Comparison of ENCODE assay signal across 23 mouse cellular contexts in the genomic region with DNA sequence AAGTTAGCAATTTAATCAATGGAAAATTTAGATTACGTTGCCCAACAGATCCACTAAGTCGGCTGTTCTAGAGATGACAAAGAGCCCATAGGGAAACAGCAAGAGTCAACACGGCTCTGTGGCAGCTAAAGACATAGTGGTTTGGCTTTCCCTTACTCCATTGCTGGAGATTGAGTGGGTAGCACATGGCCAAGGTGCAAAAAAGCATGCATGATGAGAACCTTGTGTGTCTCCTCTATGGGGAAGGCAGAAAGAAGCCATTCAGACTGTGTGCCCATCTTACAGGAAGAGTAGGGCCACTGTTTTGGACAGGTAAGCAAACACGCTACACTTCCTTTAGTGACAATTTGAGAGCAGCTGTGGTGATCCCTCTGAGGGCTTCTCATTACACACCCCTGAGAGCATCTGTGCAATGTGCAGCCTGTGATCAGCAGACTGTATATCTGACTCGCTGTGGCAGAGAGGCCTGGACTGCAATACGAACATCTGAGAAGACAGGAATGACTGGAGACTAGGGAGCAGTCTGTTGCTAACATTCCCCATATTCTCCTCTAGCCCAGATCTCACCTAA. TPM values are rescaled to one million over a fixed set of nuclear protein-coding genes. Genes with fewer than 3 reads are reported as not detected.
DNase-seq lines count a peak whose midpoint lies in the region.
"Had no signal": no experiment of that assay in that cellular context is flagged by ENCODE, and none has a peak within 500 bp of the region (broad histone marks: within the 10 kb centered on the region; RNA-seq: fewer than 3 reads in every experiment).

No protein-coding gene starts in this region.

- DNase-seq in thymus, postnatal 0 days (ENCODE audit: low spot score): peak; percentile 47
- no peak for DNase-seq in thymus, postnatal 10 days (ENCODE audit: low spot score in 2 of 2)
- peak; percentile 39 for DNase-seq in CD4-positive helper T cell, adult 2 months (ENCODE audit: low read depth, low spot score)
- DNase-seq in induced T-regulatory cell, adult 2 months (ENCODE audit: low read depth): peak; percentile 67
- no peak for DNase-seq in right cerebral cortex, postnatal 4 days
- DNase-seq in layer of hippocampus, postnatal 10 days (ENCODE audit: low spot score in 2 of 2): no peak
- DNase-seq: adrenal gland, adult 8-10 months; adrenal gland, postnatal 14 days; cerebellum, adult 11 months; cerebellum, adult 18-20 months; cerebellum, adult 8-10 months; cerebellum, adult 9-11 months; cerebellum, postnatal 14 days; cerebellum, postnatal 36 days; embryo, embryonic 11 days had no signal

RNA-seq across cellular contexts. Expression of a gene that starts 0.6 kb away (rescaled TPM):
- polyA plus RNA-seq in thymus, postnatal 0 days (2015; fragmentation: Nextera tagmentation; extraction: Ambion mirVana): 102 TPM in 2 replicates
- total RNA-seq in layer of hippocampus, postnatal 10 days (2021): 1 to 10 TPM in 1 of 2 experiments, under 1 TPM in 1; 0.62 to 1.0 TPM
- polyA plus RNA-seq: C2C12; embryonic facial prominence, embryonic 11.5 days; erythroblast, embryonic 14.5 days; forebrain, embryonic 10.5 days; G1E; Patski had no signal

RNA-seq across cellular contexts. Expression of a gene that starts 22.9 kb away (rescaled TPM):
- 5.5 and 6.1 TPM in 2 replicates for polyA plus RNA-seq in thymus, postnatal 0 days (2015; fragmentation: Nextera tagmentation; extraction: Ambion mirVana)
- 1 to 10 TPM; 1.2 to 2.1 TPM for total RNA-seq in layer of hippocampus, postnatal 10 days (2021)
- polyA plus RNA-seq: erythroblast, embryonic 14.5 days; G1E had no signal

RNA-seq across cellular contexts. Expression of a gene that starts 24.9 kb away (rescaled TPM):
- polyA plus RNA-seq in thymus, postnatal 0 days (2015; fragmentation: Nextera tagmentation; extraction: Ambion mirVana): 15.2 and 21.8 TPM in 2 replicates
- total RNA-seq in layer of hippocampus, postnatal 10 days (2021): 100 to 1,000 TPM; 162 to 178 TPM
- polyA plus RNA-seq: CD4-positive, CD25-positive, alpha-beta regulatory T cell, adult 4 months; G1E had no signal

RNA-seq across cellular contexts. Expression of a gene that starts 31.1 kb away (rescaled TPM):
- 1.9 TPM in 2 replicates for polyA plus RNA-seq in thymus, postnatal 0 days (2015; fragmentation: Nextera tagmentation; extraction: Ambion mirVana)
- total RNA-seq in layer of hippocampus, postnatal 10 days (2021): 10 to 100 TPM; 29.1 to 32.1 TPM
- total RNA-seq: G1E had no signal
- polyA plus RNA-seq: activated CD4-positive, CD25-positive, alpha-beta regulatory T cell, adult 4 months; erythroblast, embryonic 14.5 days; G1E had no signal

RNA-seq across cellular contexts. Expression of a gene that starts 31.3 kb away (rescaled TPM):
- 204 and 256 TPM in 2 replicates for polyA plus RNA-seq in thymus, postnatal 0 days (2015; fragmentation: Nextera tagmentation; extraction: Ambion mirVana)
- 1,000 to 10,000 TPM; 1,413 to 1,419 TPM for total RNA-seq in layer of hippocampus, postnatal 10 days (2021)

Comparison
In these comparisons a context has a peak if more than half of its experiments do, and no peak if none do; other contexts are left out.
1. DNase-seq: peak in thymus, postnatal 0 days (single experiment), CD4-positive helper T cell, adult 2 months (single experiment) and induced T-regulatory cell, adult 2 months (single experiment); none in thymus, postnatal 10 days (0 of 2), right cerebral cortex, postnatal 4 days (single experiment) and layer of hippocampus, postnatal 10 days (0 of 2).